Mouse (Mus musculus) small intestine, adult 2 months (tissue): ENCODE measurements at regions not wholly inside any gene's neighbourhood (a gene's known extent, or its start where the extent isn't known, plus 50 kb on each side); places are given as distances from the start of the nearest gene placed in this dataset.

Experiments
- CTCF ChIP-seq: fragments of 200-500 bp; IDR thresholded peaks from 2 replicates; pipeline ENCODE4 v1.5.1; 2012; ENCODE audit warnings: low read depth, mild to moderate bottlenecking, control low read depth, inconsistent platforms, low read length, moderate library complexity, mixed read lengths; ENCODE audit not compliant: insufficient replicate concordance, insufficient read length; ENCODE audit errors: extremely low read depth
- POLR2A ChIP-seq: fragments of 200-500 bp; IDR thresholded peaks from 2 replicates; pipeline ENCODE4 v1.6.1; 2012; ENCODE audit warnings: low read depth, mild to moderate bottlenecking, control low read depth, inconsistent platforms, low read length, moderate library complexity

DNA sequence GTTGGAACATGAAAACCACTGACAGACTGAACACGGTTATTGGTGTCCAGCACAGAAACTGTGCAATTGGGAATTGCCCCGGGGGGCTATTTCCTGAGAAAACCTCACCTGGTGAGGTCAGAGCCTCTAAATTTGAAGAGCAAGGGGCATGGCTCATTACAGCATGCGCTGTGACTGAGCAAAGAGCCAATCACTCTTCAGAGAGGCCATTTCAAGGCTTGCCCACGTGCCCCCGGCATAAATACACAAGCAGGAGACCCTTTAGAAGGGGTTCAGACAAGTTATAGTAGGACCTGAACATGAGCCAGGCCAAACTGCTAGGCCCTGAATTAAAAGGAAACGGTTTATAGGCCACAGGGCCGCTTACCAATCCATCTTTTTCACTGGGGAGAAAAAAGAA is 512.9 kb upstream of the Zeb2 start:
- no peak for TF ChIP-seq POLR2A
- no peak for TF ChIP-seq CTCF
